Mouse (Mus musculus) c-Kit-positive CD71-positive TER-119-positive erythroid progenitor cells, embryonic 14.5 days (primary cell): ENCODE measurements around the gene Uckl1.
A peak's percentile ranks its signal among the peaks of the same experiment; 100 is the strongest.

Experiments
- DNase-seq: peaks from one replicate; pipeline ENCODE4 v3.0.0-alpha.2; 2013; ENCODE audit warnings: low spot score

Uckl1 gene

GRCm38 (mm10) chr2:181572921-181573920, 11.5 kb downstream of the Uckl1 start:
- DNase-seq, result no peak

GRCm38 (mm10) chr2:181571941-181572670, 12.6 kb downstream of the Uckl1 start:
- DNase-seq, result no peak

GRCm38 (mm10) chr2:181570921-181571595, 13.6 kb downstream of the Uckl1 start:
- DNase-seq, result no peak

GRCm38 (mm10) chr2:181570375-181570774, 14.3 kb downstream of the Uckl1 start:
- DNase-seq, result no peak

GRCm38 (mm10) chr2:181569856-181570255, 14.8 kb downstream of the Uckl1 start:
- no peak for DNase-seq

- DNase-seq, result peak; percentile 73
Observed at GRCm38 (mm10) chr2:181568272-181569008, 16.3 kb downstream of the Uckl1 start.

- DNase-seq, result no peak
Observed at GRCm38 (mm10) chr2:181567338-181567737, 17.4 kb downstream of the Uckl1 start.

- DNase-seq, result no peak
Observed at GRCm38 (mm10) chr2:181553772-181554171, 30.9 kb downstream of the Uckl1 start.

- DNase-seq, result no peak
Observed at GRCm38 (mm10) chr2:181550233-181550632, 34.5 kb downstream of the Uckl1 start.

GRCm38 (mm10) chr2:181548682-181549081, 36.0 kb downstream of the Uckl1 start:
- DNase-seq, result no peak

GRCm38 (mm10) chr2:181548227-181548626, 36.5 kb downstream of the Uckl1 start:
- no peak for DNase-seq

- peak; percentile 66 for DNase-seq
Observed at GRCm38 (mm10) chr2:181546142-181546541, 38.5 kb downstream of the Uckl1 start.

- no peak for DNase-seq
Observed at GRCm38 (mm10) chr2:181541761-181542380, 42.8 kb downstream of the Uckl1 start.

GRCm38 (mm10) chr2:181537444-181538047, 47.1 kb downstream of the Uckl1 start:
- no peak for DNase-seq

GRCm38 (mm10) chr2:181536410-181536809, 48.3 kb downstream of the Uckl1 start:
- DNase-seq, result no peak

- DNase-seq, result no peak
Observed at GRCm38 (mm10) chr2:181532589-181532988, 52.1 kb downstream of the Uckl1 start.

- DNase-seq, result no peak
Observed at GRCm38 (mm10) chr2:181529076-181529475, 55.6 kb downstream of the Uckl1 start.

- no peak for DNase-seq
Observed at GRCm38 (mm10) chr2:181525526-181525925, 59.2 kb downstream of the Uckl1 start.

GRCm38 (mm10) chr2:181522811-181523210, 61.9 kb downstream of the Uckl1 start:
- peak; percentile 70 for DNase-seq

- DNase-seq, result no peak
Observed at GRCm38 (mm10) chr2:181521491-181521890, 63.2 kb downstream of the Uckl1 start.

GRCm38 (mm10) chr2:181520936-181521227, 63.8 kb downstream of the Uckl1 start:
- DNase-seq, result no peak
